Mouse (Mus musculus): Measurements from ENCODE around the gene Wipf1.

- TF ChIP-seq CTCF (IDR thresholded peaks at IDR 0.05; ENCODE audit: low read depth) (no peak), EP300 (IDR thresholded peaks at IDR 0.05; ENCODE audit: low read depth) (no peak)
These were observed 141.7 kb downstream of the Wipf1 start for GRCm38 (mm10) chr2:73387806-73388205.

Data from heart, postnatal 0 days (tissue).